Mouse (Mus musculus) right cerebral cortex, postnatal 36 days (tissue): ENCODE data around the gene Tmigd1.

ENCODE experiments used
- DNase-seq, 2 experiments: peaks; one replicate each; pipeline ENCODE4 v3.0.0; 2022; ENCODE audit warnings: low spot score in 2 of 2, mixed read lengths in 1 of 2

Gene Tmigd1

DNA sequence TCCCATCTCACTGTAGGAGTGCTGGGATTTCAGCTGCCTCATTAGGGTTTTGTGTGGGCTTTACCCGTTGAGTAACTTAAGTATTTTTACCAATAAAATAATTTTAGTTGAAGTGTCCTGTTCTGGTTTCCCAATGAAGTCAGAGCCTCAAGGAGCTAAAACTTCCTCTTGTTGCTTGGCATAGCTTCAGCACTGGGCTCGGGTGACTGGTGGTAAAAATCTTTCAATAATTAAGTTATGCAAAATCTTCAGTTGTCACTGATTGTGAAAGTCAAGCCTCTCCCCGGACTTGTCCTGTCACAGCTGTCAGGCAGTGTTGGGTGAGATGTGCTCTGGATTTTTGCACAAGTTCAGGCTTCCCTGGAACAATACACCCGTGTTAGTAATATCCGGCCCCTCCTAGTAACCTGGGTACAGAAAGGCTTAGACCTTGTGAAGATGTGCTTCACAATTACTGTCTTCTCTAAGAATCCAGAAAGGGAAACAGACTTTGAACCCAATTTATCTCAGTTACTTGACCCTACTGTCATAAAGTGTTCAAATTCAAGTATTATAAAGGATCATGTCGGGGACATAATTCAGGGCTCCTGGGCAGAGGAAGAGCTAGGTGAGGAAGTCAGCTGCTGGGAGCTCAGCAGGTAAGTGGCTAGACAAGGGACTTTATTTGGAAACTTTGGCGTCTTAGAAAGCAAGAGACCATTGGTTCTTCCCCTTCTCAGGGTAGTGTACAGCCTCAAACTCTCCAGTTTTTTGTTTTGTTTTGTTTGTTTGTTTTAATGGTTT, at the start of gene Tmigd1:
Gene Tmigd1 (plus strand): TSS at position 581 of the 783 bp plus-strand sequence.
- DNase-seq = no peak

DNA sequence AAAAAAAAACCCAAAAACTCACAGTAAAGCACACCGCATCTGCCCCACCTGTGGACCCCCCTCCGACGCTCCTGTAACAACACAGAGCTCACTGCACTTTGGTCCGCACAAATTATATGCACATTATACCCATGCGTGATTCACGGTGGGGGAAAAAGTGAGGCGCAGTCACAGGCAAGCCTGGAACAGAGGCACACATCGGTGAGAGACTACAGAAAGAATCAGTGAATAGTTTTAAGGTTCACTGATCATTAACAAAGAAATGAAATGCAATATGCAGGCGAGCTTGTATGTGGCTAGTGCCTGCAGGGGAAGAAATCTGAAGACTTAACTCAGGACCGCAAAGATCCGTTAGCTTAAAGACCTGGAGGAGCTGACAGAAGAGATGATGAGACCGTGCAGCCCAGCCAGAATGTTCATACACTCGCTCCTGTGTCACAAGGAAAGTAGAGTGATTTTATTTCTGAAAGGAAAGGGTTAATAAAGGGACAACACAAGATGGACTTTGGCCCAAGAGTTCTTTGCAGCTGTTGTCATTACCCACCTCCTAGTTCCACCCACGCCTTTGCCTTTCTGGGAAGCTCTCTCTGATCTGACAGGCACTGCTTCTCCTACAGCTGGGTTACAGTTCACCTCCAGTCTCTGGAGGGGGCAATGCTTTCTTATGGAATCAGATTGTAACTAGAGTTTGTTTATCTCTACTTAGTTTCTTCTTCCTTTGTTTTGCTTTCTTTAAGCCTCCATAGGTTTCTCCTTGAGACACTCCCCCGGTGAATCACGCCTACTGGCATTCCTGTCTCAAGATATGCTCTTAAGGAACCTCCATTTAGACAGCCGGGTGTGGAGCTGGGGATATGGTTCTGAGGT, 47.3 kb upstream of the Tmigd1 start:
- no peak for DNase-seq

DNA sequence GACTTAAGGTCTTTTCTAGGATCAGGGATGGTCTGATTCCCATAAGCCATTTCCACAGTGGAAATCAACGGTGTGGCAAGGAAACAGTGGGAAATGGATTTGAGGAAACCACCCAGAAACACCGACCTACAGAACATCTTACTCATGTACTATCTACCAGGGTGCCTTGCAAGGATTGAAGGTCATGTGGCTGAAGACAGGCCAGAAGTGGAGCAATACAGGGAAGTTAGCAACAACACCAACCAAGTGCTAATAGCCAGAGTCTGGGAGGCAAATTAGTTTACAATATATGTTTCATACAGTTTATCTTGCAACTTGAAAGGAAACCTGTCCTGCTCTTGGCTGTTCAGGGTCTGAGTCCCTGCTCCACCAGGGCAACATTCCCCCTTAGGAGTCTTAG, 45.4 kb upstream of the Tmigd1 start:
- DNase-seq = no peak

DNA sequence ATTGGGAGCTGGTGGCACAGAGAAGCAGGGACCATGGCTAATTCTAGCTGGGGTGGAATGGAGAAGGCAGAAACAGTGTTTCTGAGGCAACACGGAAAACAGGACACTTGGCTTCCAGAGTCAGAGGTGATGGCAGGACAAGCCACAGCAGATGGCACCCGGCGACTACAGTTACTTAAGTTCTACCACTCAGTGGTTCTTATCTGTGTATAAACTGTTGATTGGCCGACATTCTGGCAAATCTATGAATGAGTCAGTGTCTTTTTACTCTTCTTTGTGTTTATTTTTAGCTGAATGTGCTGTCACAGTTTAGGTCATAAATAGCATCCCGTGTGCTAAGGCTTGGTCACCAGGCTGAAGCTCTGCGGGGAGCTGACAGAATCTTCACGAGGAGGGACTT, 44.8 kb upstream of the Tmigd1 start:
- DNase-seq = peak in 1 of 2 experiments; percentile 10

DNA sequence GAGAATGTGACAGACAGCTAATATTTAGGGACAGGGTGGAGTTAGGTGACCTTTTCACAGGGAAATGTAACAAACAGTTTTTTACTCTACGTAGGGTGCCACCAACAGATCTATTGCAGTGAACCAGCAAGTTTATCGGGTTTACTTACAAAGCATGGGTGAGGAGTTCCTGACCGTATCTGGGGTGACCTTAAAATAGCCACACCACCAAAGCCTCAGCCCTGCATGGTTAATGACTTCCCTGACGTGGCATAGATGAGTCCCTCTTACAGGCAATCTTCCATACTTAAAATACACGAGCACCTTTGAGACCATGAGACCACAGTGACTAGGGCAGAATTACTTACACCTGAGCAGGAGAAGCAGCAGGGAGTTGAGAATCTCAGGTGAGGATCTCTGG, 43.2 kb upstream of the Tmigd1 start:
- DNase-seq = no peak

DNA sequence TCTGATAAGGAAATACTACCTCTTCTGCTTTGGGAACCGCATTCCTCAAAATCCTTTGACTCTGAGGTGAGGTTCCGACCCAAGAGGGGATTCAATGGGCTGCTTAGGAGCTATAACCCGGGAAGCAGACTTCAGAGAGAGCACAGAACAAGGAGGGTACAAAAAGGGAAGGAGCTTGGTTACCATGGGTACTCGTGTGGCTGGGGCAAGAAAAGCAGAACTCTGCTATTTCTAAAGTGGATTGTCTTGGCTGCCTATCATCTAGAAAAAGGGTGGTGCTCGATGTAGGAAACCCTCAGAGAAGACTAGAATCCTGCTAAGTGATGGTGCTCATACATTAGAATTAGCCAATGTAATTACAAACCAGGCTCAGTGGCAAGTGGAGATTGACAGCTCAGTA, 42.7 kb upstream of the Tmigd1 start:
- DNase-seq = no peak

DNA sequence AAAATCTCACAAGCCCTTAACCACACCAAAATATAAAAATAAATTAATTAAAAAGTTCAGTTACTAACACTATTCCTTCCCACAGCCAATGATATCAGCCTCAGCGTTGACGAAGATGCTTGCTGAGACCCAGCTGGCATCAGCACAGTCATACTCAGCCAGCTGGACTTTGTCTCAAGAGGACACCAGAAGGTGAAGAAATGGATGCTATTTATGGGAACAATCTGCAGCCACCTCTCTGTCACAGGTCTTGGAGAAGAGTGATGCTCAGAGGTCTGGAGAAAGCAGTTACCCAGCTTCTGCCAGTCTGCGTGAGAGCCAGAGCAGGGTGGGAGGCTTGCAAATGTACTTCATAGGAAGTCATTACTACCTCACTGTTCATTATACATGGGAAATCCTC, 40.8 kb upstream of the Tmigd1 start:
- DNase-seq = no peak

DNA sequence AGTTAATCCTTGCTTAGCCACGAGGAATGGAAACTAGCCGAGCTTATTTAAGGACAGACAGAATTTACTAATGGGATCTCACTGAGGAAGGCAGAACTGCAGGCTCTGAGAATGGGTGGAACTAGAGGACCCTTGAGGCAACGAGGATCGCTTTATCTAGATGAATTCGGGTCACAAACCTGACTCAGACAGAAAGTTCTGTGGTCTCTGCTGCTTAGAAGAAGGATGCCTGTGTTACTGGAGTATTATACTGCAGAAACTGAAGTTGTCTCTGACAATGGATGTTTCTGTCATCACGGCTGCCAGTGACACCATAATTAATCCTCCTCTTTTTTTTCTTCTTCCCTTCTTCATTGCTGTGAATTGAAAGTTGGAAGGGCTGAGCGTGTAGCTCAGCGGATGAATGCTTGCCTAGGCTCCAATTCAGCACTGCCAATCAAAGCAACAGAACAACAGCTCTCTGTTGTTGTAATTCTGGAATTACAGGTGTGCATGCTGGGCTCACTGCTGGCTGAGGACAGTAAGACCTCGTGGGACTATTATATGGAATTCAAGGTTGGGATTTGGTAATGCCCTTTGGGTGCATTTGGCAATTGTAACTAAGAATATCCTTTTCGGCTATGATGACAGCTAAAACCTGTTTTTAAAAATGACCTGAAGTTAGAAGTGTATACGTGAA, 29.3 kb upstream of the Tmigd1 start:
- no peak for DNase-seq

DNA sequence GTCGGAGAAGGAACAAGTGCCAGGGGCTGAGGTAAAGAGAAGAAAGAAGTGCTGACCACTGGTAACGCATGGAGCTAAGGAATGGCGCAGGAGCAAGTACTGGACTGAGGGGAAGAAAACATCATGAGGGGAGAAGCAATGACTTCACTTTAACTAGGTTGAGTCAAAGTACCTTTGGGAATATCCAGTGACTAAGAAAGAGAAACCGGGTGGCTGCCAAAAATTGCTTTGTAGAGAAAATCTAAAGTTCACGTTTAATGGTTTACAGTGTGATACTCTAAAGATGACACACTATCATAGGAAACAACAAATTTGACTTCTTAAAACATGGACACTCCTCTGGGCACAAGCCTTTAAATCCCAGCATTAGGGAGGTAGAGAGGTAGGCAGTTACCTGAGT, 28.1 kb upstream of the Tmigd1 start:
- no peak for DNase-seq

DNA sequence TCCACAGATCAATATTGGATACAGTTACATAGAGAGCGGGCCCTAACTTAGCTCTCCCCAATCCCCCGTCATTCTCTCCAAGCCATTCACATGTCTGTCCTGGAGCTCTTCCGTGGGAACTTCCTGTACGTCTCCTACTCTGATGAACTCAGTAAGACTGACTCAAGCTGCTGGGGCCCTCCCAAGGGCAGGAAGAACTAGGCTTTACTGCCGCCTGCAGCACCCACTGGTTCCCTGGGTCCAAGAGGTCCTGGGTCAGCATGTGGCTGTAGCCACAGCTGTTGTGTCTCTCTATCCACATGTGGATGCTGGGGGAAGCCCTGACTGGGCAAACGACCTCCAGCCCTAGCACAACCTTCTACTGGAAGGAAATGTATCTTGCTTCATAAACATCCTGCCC, 27.2 kb upstream of the Tmigd1 start:
- DNase-seq = no peak

DNA sequence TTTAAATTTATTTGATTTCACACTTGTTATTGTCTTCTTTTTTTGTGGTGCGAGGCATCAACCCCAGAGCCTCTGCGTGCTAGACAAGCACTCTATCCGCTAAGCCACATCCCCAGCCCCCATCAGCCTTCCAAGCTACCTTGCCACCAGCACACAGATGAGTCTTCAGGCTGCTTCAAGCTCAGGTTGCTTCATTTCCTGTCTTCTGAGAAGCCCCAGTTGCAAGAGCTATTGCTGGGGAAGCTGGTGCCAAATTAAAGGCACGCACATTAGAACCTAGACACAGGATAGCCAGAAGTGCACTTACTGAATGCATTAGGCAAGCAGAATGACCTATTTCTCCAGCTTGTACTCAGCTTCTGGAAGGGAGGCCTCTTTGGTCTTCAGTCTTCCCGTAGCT, 22.1 kb upstream of the Tmigd1 start:
- no peak for DNase-seq

DNA sequence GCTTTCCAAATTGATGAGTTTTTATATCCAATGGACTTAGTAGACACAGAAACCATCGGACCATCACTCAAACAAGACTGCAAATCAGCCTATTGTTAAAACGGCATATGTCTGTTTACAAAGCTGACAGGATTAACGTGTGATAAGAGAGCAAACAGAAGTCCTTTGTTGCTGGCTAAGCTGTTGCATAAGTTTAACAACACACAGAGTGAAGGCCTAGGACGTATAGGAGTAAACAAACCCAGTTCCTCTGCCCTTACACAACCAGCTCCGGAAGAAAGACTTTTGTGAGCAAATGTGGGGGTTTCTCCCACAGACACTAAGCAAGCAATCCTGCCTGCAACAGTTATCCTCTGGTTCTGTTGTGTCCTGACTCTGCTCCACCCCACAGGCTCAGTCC, 17.5 kb upstream of the Tmigd1 start:
- no peak for DNase-seq

DNA sequence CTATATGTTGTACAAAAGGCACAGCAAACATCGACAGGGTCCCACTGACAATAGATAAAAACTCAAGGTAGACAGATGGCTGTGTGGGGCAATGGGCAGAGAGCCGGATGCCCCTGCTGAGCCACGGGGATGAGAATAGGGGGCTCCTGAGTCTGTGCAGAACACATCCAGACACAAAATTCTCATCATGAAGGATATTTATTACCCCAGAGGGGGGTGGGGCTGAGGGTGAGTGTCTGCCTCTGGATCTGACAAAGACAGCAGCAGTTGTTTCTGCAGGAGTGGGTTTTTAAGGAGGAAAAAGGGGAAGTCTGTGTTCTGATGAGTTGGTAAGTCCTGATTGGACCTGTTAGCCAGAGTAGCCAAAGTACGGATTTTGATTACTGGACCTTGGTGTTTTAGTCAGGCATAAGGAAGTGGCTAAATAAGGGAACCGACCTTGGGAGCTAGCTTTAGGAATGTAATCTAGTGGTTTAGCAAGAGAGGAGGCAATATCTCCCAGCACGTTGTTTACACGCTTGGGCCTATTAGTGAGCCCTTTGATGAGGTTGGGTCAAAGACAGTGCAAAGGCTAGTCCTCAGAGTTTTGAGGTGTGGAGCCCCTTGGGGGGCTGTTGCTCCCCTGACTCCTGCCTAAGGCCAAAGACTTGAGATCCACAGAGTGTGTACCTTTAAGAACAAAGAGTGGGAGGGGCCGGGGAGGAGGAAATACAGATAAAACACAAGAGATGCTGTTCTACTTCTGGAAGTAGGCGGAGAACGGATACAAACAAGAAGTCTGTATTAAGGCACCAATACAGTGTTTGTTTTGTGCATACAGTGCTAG, 12.4 kb upstream of the Tmigd1 start:
- DNase-seq = no peak

DNA sequence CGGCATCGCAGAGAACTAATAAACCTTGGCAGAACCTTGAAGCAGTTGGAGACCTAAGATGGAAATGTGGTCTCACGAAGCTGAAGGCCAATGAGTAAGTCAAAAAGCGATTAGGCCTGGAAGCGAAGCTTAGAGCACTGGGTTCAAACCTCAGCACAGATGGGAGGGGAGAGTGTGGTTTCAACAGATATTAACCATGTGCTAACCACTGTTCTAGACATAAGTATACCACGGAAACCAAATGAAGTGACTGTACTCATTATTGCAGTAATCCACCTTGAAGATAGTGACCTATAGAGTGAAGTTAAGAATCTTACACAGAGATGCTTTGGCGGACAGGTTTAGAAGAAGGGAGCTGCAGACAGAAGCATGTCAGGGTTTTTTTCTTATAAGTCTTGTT, 10.8 kb upstream of the Tmigd1 start:
- no peak for DNase-seq

DNA sequence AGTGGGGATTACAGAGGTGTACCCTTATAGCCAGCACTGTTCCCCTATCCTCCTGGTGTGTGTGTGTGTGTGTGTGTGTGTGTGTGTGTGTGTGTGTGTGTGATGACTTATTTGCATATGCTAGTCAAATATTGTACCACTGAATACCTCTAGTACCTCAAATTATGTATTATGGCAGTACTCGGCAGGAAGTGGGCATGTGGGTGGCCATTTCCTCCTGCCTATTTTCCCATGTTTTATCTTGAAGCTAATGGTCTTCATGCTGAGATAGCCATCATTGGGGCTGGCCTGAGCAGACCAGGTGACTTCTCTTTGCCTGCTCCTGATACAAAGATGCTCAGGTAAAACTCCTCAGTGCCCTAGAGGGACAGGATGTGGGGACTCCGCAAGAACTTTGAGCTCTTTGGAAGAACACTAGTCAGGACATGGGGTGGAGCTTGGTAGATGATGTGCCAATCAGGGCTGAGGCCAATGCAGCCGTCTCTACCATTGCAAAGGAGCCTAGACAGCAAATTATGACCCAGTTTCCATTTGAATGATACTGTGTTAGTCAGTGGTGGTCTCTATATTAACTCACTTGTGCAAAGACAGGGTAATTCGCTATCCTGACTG, 10.1 kb upstream of the Tmigd1 start:
- DNase-seq = no peak

DNA sequence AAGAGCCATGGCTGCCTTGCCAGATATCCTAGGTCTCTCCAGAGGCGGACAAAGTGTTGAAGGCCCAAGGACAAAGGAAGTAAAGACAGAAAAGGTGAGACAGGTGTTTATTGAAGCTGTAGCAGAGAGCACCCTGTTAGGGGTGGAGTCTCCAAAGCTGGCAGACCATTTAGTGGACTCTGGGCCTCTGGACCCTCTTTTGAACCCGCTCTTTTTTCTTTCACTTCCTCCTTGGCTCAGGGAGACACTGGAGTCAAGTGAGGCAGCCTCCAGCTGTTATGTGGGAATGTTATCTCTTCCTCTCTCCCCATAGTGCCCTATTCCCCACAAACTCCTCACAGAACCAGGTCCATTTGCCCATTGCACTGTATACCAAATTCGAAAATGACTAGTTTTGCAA, 9.0 kb upstream of the Tmigd1 start:
- DNase-seq = no peak

DNA sequence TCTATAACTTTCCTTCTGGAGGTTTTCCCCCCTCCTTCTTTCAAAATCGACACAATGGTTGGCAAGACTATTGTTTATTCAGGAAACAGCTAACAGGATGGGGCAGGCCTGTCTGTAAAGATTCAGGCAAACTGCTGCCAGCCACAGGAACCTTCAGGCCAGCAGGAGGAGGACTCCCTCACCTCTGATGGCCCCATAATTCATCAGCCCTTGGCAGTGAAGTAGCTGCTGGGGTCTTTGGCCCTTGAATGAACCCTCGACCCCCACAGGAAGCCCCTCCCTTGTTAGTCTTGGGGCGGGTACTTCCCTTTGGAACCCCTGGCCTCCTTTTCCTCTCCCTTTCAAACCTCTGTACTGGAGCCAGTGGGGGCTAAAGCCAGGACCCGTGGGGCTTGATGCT, 8.4 kb upstream of the Tmigd1 start:
- DNase-seq = no peak

DNA sequence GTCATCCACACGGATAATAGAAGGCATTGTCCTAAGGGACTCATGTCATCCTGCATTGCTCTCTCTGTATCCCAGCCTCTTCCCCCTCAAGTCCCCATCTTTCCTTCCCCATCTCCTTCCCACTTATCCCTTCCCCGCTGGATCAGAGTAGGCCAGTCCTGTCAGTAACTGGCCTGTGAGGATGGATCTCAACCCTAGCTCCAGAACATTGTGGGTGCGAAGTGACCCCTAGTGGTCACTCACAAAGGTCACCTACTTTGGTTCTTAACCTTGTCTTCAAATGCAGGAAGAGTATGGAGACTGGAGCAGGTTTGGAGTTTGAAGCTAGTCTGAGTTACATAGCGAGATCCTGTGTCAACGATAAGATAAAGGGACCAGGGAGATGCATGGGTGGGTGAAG, 7.7 kb upstream of the Tmigd1 start:
- DNase-seq = no peak

DNA sequence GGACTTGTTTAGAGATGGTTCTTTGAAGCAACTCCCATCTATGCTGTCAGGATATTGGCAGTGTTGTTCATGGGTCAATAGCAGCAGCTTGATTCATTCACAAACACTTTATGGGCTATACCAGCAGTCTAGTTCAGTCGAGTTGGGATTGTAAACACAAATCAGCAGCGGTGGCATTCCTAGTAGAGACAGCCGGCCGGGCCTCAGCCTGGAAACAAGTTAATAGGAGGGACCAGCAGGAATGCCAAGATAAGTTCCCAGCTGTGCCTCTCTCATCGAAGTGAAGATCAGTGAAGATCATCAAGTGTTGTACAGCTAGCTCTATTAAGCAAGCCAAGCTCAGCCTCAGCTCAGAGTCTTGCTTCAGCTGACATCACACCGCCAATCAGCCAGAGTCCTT, 5.6 kb upstream of the Tmigd1 start:
- no peak for DNase-seq

DNA sequence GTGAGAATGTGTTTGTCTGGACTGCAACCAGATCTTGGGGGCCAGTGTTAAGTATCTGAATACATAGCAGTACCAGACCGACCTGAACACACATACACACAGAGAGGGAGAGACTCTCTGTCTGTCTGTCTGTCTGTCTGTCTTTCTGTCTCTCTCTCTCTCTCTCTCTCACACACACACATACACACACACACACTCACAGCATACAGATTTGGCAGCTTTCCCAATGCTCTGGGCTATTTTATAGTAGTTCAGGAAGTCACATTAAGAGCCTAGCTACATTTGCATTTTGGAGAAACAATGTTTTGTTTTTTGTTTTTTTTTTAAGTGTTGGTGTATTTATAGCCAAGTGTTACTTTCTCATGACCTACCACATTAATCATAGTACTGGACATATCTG, 4.8 kb upstream of the Tmigd1 start:
- DNase-seq = no peak

DNA sequence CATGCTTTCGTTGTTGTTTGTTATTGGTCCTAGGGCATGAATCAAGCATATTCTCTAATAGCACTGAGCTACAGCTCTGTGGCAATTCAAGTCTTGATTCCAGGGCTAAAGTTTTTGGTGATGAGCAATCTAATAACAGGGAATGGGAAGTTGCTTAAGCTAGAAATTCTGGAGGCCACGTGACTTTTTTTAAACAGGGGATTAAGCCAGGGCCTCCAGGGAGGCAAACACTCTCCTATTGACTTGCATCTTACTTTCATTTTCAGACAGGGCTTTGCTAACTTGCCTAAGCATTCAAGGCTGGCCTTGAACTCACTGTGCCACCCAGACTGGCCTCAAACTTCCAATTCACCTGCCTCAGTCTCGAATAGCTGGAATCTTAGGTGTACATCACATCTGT, 4.1 kb upstream of the Tmigd1 start:
- no peak for DNase-seq
